Mouse (Mus musculus): ENCODE results near the gene Slc39a9.

Slc39a9 gene

GRCm38 (mm10) chr12:80643693-80644505, at the start of gene Slc39a9, which contains the start of gene Erh:
Gene Slc39a9 (plus strand): TSS chr12:80643883.
Gene Erh (minus strand): TSS chr12:80644341.
- peak; percentile 93 to 97 for DNase-seq

GRCm38 (mm10) chr12:80594141-80594540, 49.5 kb upstream of the Slc39a9 start:
- DNase-seq: no peak

- DNase-seq: no peak
These were observed 48.9 kb upstream of the Slc39a9 start for GRCm38 (mm10) chr12:80594781-80595180.

- no peak for DNase-seq
These were observed 48.1 kb upstream of the Slc39a9 start for GRCm38 (mm10) chr12:80595566-80595965.

GRCm38 (mm10) chr12:80595968-80596367, 47.7 kb upstream of the Slc39a9 start:
- DNase-seq: no peak

GRCm38 (mm10) chr12:80598236-80598635, 45.4 kb upstream of the Slc39a9 start:
- no peak for DNase-seq

GRCm38 (mm10) chr12:80598756-80599155, 44.9 kb upstream of the Slc39a9 start:
- peak in 1 of 2 experiments; percentile 20 for DNase-seq

GRCm38 (mm10) chr12:80601597-80602269, 42.0 kb upstream of the Slc39a9 start:
- no peak for DNase-seq

- no peak for DNase-seq
These were observed 41.3 kb upstream of the Slc39a9 start for GRCm38 (mm10) chr12:80602432-80602831.

GRCm38 (mm10) chr12:80603566-80603965, 40.1 kb upstream of the Slc39a9 start:
- DNase-seq: peak in 1 of 2 experiments; percentile 52

- DNase-seq: no peak
These were observed 39.5 kb upstream of the Slc39a9 start for GRCm38 (mm10) chr12:80604218-80604617.

GRCm38 (mm10) chr12:80608576-80608975, 35.1 kb upstream of the Slc39a9 start:
- DNase-seq: no peak

GRCm38 (mm10) chr12:80609928-80610327, 33.8 kb upstream of the Slc39a9 start:
- peak in 1 of 2 experiments; percentile 5 for DNase-seq

GRCm38 (mm10) chr12:80612113-80612791, 31.4 kb upstream of the Slc39a9 start:
- DNase-seq: peak in 1 of 2 experiments; percentile 2

- DNase-seq: no peak
These were observed 28.1 kb upstream of the Slc39a9 start for GRCm38 (mm10) chr12:80615371-80616257.

GRCm38 (mm10) chr12:80620501-80620900, 23.2 kb upstream of the Slc39a9 start:
- DNase-seq: peak in 1 of 2 experiments; percentile 6

- peak in 1 of 2 experiments; percentile 39 for DNase-seq
These were observed 11.9 kb upstream of the Slc39a9 start for GRCm38 (mm10) chr12:80631790-80632189.

GRCm38 (mm10) chr12:80642725-80643692, 674 bp upstream of the Slc39a9 start:
- peak; percentile 60 to 68 for DNase-seq

GRCm38 (mm10) chr12:80644506-80644868, 804 bp downstream of the Slc39a9 start:
- no peak for DNase-seq

- no peak for DNase-seq
These were observed 2.7 kb downstream of the Slc39a9 start for GRCm38 (mm10) chr12:80646377-80646776.
